Mouse (Mus musculus): ENCODE data around the gene Gm15319. TPM values are rescaled to one million over a fixed set of nuclear protein-coding genes. Genes with fewer than 3 reads are reported as not detected.
"Not testable (repeated sequence)": the region's sequence is repeated elsewhere in the genome, so short reads cannot be mapped to it uniquely, and the experiment has no call there.

Gm15319 gene
- total RNA-seq, 2 experiments from 2014 or later, result 0.33 to 0.44 TPM

DNA sequence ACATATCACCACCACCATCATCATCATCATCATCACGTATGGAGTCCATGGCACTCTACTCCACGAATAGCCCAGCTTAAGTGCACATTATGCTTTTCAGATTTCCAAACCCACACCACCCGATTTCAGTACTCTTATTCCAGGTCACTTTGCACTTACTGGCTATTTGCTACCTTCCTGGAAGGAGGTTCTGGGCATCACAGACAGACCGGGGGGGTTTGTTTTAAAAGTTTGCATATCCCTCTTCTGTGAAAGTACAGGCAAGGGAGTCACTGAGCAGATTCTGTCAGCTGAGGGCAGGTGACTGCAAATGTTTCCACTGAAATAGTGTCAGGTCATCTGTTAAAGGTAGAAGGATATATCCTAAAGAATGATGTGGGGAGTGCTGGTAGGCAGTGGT, 63.0 kb downstream of the Gm15319 start:
- intact Hi-C loops (cut with DNase I); DNase-seq: not testable (repeated sequence)

DNA sequence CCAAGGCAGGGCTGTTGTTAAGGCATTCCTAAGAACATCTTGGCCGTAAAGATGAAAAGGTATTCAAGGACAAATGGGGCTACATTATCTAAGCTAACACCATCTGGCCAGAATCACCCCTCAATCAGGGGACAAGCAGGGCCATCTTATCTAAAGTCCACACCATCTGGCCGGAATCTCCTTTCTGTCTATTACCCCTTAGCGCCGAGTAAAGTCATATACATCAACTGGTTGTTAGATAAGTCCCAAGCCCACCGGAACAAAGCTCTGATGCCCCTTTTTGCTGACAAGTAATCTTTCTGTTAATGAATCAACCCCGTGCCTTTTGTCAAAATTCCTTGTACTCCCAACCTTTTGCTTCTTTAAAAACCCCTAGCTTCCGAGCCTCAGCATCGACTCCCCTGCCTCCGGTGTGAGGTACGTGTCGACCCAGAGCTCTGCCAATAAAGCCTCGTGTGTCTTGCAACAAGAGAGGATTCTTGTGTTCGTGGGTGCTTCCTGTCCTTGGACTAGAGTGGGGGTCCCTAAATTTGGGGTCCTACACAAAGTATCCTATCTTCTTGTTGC, 65.0 kb downstream of the Gm15319 start:
- peak in 1 of 2 experiments; percentile 41 for DNase-seq
- intact Hi-C loops (cut with DNase I), result not testable (repeated sequence)

DNA sequence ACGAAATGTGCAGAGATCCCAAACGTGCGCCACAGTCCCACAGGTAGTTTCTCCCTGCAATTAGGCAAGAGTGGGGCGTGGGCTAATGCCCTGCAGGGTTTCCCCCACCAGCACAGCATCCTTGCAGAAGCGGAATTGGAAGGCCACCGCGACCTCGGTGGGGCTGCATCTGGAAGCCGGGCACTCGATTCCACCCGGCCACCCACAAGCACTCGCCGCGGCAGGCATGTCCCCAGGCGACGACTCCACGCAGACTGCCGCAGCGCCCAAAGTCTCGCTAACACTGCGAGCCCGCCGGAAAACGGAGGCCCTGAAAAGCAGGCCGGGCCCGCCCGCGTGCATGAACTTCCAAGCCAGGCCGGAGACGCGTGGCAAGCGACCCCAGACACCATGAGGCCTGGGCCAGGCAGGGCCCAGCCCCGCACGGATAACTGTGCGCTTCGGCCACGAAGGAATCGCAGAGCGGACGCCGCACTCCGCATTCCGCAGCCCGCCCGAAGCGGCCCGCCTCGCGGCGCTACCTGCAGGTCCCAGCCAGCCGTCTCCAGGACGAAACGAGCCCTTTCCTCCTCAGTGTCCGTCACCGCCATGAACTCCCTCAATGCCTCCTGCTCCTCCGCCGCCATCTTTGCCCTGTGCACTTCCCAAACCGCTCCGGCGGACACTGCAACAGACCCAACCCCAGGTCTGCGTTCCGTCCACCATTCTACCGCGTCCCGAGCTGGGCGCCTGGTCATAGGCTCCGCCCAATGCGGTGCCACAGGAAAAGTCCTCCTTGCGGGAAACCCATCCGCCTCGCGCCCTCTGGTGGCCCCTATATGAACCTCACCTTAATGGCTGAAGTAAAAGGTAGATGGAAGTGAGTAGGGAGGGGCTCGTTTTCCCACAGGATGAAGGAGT, 66.0 kb downstream of the Gm15319 start:
- DNase-seq, result peak; percentile 71 to 79
- intact Hi-C loops (cut with DNase I), result not testable (repeated sequence)

DNA sequence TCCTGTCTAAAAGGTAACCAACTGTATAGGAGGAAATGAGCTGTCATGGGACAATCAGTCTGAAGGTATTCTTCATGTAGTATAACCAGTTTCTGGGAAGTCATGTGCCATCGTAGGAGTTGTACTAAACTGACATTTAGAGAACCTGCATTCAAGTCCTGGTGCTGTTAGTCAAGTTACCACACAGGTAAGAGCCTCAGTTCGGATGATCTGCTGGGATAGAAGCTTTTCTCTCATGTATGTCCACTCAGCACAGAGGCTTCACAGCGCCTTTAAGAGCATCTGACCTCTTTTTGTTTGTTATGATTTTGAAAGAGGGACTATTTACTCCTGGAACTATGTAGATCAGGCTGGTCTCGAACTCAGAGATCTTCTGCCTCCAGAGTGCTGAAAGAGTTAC, 67.1 kb downstream of the Gm15319 start:
- intact Hi-C loops (cut with DNase I); DNase-seq: not testable (repeated sequence)

DNA sequence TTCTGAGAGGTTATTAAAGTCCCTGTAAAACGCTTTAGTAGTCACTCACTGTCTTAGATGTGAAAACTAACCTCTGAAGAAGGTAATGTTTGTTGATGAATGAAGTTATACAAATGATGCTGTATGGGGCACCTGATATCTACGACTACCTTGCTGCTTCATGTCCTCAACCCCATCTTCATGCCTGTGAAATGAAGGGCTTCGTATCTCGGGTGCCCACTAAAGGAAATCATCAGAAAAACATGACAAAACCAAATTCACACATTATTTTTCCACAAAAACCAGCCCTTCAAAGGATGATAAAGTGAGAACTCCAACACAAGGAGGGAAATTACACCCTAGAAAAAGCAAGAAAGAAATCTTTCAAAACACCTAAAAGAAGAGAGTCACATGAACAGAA, 68.2 kb downstream of the Gm15319 start:
- intact Hi-C loops (cut with DNase I), result not testable (repeated sequence)
- DNase-seq, result peak in 1 of 2 experiments; percentile 22

DNA sequence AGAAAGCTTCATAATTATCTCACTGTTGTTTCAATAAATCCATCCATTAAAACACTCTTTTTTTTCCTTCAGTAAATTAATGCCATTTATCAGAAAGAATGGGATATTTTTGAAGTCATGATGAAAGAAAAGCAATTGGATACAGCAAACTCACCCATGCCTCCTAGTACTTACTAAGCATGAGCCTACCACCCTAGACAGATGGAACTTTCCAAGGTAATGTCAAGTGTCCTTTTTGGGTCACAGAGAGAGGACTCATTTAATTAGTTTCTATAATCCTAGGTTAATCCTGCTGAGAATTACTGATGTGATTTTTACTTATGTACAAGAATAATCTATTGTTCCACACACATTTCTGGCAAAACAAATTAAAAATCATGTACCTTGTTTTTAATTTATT, 69.0 kb downstream of the Gm15319 start:
- intact Hi-C loops (cut with DNase I), result not testable (repeated sequence)
- DNase-seq, result peak in 1 of 2 experiments; percentile 20

DNA sequence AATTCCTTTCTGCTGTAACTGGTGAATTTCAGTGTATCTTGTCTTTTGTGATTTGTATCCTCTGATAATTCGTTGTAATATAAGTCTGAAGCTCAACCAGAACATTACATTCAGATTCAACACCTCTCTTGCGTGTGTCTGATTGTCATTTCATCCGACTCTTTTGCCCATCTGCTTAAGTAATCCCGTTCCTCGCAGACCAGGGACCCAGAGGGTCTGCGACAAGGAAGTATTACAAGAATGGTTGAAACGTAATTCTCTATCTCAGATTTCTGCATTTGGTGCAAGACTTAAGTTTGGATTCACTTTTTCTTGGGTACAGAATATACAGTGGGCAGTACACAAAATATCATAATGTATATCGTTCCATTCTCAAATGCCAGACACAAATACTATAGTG, 73.0 kb downstream of the Gm15319 start:
- DNase-seq; intact Hi-C loops (cut with DNase I): not testable (repeated sequence)

DNA sequence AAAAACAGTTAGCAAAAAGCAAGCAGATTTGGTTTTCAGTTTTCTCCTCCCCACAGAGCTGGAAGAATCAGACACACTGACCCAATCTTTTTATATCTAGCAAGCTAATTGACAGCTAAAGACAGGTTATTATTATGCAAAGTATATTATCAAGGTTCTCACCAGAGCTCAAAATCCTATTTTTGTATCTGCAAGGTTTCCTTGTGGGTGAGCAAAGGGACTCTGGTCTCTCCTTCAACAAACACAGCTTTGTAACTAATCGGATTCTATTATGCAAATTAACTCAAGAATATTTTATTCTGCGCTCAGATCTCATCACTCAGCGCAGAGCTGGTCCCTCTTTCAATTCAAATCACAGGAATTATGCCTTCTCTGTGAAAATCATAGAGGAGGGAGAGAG, 74.1 kb downstream of the Gm15319 start:
- peak in 1 of 2 experiments; percentile 4 for DNase-seq
- intact Hi-C loops (cut with DNase I), result not testable (repeated sequence)

DNA sequence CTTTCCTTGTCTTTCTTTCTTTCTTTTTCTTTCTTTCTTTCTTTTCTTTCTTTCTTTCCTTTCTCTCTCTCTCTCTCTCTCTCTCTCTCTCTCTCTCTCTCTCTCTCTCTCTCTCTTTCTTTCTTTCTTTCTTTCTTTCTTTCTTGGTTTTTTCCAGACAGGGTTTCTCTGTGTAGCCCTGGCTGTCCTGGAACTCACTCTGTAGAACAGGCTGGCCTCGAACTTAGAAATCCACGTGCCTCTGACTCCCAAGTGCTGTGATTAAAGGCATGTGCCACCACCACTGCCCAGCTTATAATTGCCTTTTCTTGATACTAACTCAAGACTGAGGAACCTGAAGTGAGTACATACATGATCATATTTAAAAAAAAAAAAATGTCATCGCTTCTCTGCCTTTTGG, 75.3 kb downstream of the Gm15319 start:
- DNase-seq; intact Hi-C loops (cut with DNase I): not testable (repeated sequence)
